Mouse (Mus musculus) bone marrow macrophage, adult 2 months (primary cell): Measurements from ENCODE around the gene Btg4.

Experiments
- CTCF ChIP-seq: IDR thresholded peaks from 2 replicates; pipeline ENCODE4 v1.5.1; 2012; ENCODE audit warnings: low read depth, mild to moderate bottlenecking, low read length, moderate library complexity
- POLR2A ChIP-seq: IDR thresholded peaks from 2 replicates; pipeline ENCODE4 v1.6.1; 2012; ENCODE audit warnings: mild to moderate bottlenecking, low read depth, low read length, borderline replicate concordance

- TF ChIP-seq CTCF (no peak), POLR2A (no peak)
These were observed 28.4 kb upstream of the Btg4 start for GRCm38 (mm10) chr9:51032291-51032690.
